Mouse (Mus musculus): ENCODE results near the gene Cacnb4. TPM values are rescaled to one million over a fixed set of nuclear protein-coding genes. Genes with fewer than 3 reads are reported as not detected.

The Cacnb4 gene
- polyA plus RNA-seq, 1 experiment from 2014 or later: 1.4 TPM

DNA sequence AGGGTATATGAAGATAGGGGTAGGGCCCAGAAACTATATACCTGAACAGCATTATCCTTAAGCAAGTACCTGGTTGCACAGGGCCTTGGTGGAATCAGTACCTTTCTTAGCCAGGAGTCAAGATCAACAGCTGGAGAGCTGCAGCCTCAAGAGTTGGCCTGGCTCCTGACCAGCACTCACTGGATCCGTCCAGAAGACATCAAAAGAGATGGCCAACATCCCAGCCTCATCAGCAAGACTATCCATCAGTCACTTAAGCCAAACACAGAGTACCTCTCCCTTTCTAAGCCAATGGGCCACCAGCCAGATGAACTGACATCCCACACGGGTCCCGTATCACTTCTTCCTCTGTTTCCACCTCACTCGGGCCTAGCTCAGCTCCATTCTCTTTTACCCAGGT, 140.1 kb downstream of the Cacnb4 start:
- no peaks in the 10 kb centered on the region for H3K4me1 ChIP-seq
- H3K27me3 ChIP-seq: no peaks in the 10 kb centered on the region
- H3K36me3 ChIP-seq: no peaks in the 10 kb centered on the region
- no peak overlapping the region for H3K9ac ChIP-seq
- no peak overlapping the region for H3K4me2 ChIP-seq (replicated peaks)
- H3K9me3 ChIP-seq: no peaks in the 10 kb centered on the region
- 88% methylated on average over 4 of the region's 4 CpGs for WGBS
- no peak overlapping the region for H3K4me3 ChIP-seq
- no peak overlapping the region for H3K27ac ChIP-seq
- no peak for ATAC-seq (ENCODE audit: insufficient number of reproducible peaks, insufficient read depth, low FRiP score, low TSS enrichment)

DNA sequence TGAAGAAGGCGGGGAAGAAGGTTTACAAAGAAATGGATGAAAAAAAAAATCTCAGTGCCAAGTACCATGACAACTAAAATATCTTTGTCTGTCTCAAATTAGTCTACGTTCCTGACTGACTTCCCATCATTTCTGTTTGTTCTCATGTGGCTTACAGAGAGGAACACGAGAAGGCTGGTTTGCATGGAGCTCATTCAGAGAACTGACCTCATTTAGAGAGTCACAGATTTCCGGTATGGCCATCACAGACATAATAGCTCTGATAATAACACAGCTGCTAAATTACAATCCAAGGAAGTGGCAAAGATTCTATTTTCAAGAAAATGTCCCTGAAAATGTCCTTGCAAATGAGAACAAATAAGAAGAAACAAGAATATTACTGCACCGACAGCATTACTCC, 142.9 kb downstream of the Cacnb4 start:
- H3K9ac ChIP-seq: no peak overlapping the region
- H3K27ac ChIP-seq: no peak overlapping the region
- H3K4me1 ChIP-seq: no peaks in the 10 kb centered on the region
- no peaks in the 10 kb centered on the region for H3K9me3 ChIP-seq
- H3K4me3 ChIP-seq: no peak overlapping the region
- no peaks in the 10 kb centered on the region for H3K36me3 ChIP-seq
- no peaks in the 10 kb centered on the region for H3K27me3 ChIP-seq
- H3K4me2 ChIP-seq (replicated peaks): no peak overlapping the region
- no peak for ATAC-seq (ENCODE audit: insufficient number of reproducible peaks, insufficient read depth, low FRiP score, low TSS enrichment)
- 66% methylated on average over 5 of the region's 5 CpGs for WGBS

DNA sequence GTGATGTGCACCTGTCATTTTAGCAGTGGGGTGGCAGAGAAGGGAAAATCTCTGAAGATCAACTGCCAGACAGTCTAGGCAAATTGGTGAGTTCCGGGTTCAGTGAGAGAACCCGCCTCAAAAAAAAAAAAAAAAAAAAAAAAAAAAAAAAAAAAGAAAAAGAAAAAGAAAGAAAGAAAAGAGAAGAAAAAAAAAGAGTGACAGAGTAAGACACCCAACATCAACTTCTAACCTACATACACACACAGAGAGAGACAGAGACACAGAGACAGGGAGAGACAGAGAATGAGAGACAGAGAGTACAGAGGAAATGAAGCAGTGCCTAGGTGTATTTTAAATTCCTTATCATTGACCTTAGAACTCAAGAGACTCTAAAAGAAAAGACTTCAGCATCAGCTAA, 146.1 kb downstream of the Cacnb4 start:
- no peak overlapping the region for H3K9ac ChIP-seq
- H3K27me3 ChIP-seq: no peaks in the 10 kb centered on the region
- ATAC-seq (ENCODE audit: insufficient number of reproducible peaks, insufficient read depth, low FRiP score, low TSS enrichment): no peak
- no peak overlapping the region for H3K4me3 ChIP-seq
- H3K36me3 ChIP-seq: no peaks in the 10 kb centered on the region
- no peaks in the 10 kb centered on the region for H3K9me3 ChIP-seq
- no peak overlapping the region for H3K4me2 ChIP-seq (replicated peaks)
- no peak overlapping the region for H3K27ac ChIP-seq
- H3K4me1 ChIP-seq: no peaks in the 10 kb centered on the region
- WGBS: 84% methylated on average over 2 of the region's 2 CpGs

DNA sequence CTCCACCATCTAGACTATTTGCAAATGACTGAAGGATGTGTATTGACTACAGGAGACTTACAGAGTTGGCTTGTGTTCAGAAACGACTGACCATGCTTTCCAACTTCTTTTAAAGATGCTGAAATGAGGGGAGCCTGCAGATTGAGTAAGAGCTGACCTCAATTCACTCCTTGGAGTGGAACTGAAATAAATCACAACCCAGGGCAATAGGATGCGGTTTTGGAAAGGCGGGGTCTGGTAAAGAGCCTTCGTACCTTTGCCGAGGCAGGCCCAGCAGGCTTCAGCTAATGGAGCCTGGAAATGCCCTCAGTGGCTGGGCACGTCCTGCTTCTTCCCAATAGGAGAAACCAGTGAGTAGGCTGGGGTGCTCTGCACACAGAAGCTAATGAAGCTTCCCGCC, 147.4 kb downstream of the Cacnb4 start:
- WGBS: 87% methylated on average over 7 of the region's 7 CpGs
- ATAC-seq (ENCODE audit: insufficient number of reproducible peaks, insufficient read depth, low FRiP score, low TSS enrichment): no peak

DNA sequence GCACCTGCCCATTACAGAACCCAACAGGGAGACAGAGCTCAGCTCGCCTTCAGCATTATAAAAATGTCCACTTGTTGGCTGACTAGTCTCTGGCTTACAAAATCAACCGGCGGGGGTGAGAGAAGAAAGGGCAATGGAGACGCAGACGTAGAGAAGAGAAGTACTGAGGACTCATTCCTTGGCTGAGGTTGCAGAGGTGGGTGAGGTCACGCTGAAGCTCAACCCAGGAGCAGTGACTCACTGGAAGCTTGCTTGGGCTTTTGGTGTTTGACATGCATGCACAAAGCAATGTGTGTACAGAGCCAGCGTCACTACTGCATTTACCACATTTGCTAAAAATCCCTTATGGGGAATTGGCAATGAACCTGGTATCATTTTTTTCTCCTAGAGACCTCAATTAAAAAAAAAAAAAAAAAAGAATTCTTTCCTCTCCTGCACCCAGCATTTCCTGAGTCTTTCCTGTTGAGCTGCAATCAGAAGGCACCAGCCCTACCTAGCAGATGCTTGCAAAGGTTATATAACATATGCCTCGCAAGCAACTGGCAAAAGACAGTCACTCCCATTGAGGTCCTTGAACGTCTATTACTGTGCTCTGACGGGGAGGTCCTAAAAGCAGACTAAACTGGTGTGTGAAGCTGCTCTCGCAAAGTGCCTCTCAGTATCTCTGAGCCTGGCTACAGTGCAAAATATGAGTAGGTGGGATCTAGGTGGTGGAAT, 150.6 kb downstream of the Cacnb4 start:
- Histone ChIP-seq H3K9me3 (no peaks in the 10 kb centered on the region), H3K4me2 (replicated peaks) (no peak overlapping the region), H3K4me3 (no peak overlapping the region), H3K27me3 (no peaks in the 10 kb centered on the region), H3K27ac (no peak overlapping the region), H3K36me3 (no peaks in the 10 kb centered on the region), H3K4me1 (no peaks in the 10 kb centered on the region), H3K9ac (no peak overlapping the region)
- WGBS: 84% methylated on average over 11 of the region's 11 CpGs
- ATAC-seq (ENCODE audit: insufficient number of reproducible peaks, insufficient read depth, low FRiP score, low TSS enrichment): no peak

More for the DNA sequence above, 147.4 kb downstream of the Cacnb4 start:
- no peak overlapping the region for H3K4me2 ChIP-seq (replicated peaks)
- H3K27me3 ChIP-seq: no peaks in the 10 kb centered on the region
- H3K4me3 ChIP-seq: no peak overlapping the region
- no peak overlapping the region for H3K27ac ChIP-seq
- H3K4me1 ChIP-seq: no peaks in the 10 kb centered on the region
- no peaks in the 10 kb centered on the region for H3K36me3 ChIP-seq
- H3K9ac ChIP-seq: no peak overlapping the region
- H3K9me3 ChIP-seq: no peaks in the 10 kb centered on the region

DNA sequence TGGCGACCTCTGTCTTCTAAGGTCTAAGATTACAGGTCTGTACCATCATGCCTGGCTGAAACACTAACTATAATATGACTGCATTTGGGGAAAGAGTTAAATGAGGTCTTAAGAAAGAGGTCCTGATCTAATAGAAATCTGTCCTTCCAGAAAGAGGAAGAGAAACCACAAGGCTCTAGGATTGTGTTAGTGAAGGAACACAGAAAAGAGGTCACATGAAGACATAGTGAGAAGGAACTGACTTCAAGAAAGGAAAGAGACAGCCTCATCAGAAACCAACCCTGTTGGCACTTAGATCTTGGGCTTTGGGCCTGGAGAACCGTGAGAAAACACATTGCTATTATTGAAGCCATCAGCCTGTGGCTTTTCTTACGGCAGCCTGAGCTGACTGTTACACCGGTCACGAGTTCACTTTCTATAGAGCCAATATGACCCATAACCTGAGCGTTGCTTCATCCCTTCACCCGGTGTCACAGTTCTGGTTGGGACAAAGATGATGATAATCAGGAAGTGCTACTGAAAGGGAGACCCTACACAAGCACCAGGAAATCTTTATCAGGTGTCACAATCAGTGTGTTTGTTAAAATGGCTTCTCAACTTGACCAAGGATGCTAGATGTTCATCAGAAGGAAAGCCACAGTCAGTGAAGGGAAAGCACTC, 153.4 kb downstream of the Cacnb4 start:
- Histone ChIP-seq H3K27ac (no peak overlapping the region), H3K4me3 (no peak overlapping the region), H3K4me1 (no peaks in the 10 kb centered on the region), H3K4me2 (replicated peaks) (no peak overlapping the region), H3K27me3 (no peaks in the 10 kb centered on the region), H3K9ac (no peak overlapping the region), H3K9me3 (no peaks in the 10 kb centered on the region), H3K36me3 (no peaks in the 10 kb centered on the region)
- no peak for ATAC-seq (ENCODE audit: insufficient number of reproducible peaks, insufficient read depth, low FRiP score, low TSS enrichment)
- 91% methylated on average over 7 of the region's 7 CpGs for WGBS

DNA sequence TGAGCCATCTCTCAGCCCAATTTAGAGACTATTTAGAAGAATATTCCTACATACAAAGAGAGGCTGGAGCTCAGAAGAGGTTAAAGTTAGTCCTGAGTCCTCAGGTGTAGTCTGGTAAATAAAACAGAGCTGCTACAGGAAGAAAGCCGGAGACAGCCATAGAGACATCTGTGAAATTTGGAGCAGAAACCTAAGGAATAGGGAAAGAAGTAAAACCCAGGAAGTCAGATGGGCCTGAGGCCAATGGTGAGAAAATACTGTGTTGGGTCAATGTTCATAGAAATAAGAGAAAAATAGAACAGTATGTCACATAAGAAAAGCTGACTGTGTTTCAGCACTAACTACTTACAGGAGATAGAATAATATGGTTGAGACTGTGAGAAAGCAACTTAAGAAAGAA, 155.6 kb downstream of the Cacnb4 start:
- H3K4me3 ChIP-seq: no peak overlapping the region
- no peak overlapping the region for H3K27ac ChIP-seq
- no peak overlapping the region for H3K4me2 ChIP-seq (replicated peaks)
- H3K27me3 ChIP-seq: no peaks in the 10 kb centered on the region
- H3K9me3 ChIP-seq: no peaks in the 10 kb centered on the region
- 76% methylated on average over 1 of the region's 1 CpGs for WGBS
- H3K4me1 ChIP-seq: no peaks in the 10 kb centered on the region
- no peaks in the 10 kb centered on the region for H3K36me3 ChIP-seq
- no peak overlapping the region for H3K9ac ChIP-seq
- no peak for ATAC-seq (ENCODE audit: insufficient number of reproducible peaks, insufficient read depth, low FRiP score, low TSS enrichment)

DNA sequence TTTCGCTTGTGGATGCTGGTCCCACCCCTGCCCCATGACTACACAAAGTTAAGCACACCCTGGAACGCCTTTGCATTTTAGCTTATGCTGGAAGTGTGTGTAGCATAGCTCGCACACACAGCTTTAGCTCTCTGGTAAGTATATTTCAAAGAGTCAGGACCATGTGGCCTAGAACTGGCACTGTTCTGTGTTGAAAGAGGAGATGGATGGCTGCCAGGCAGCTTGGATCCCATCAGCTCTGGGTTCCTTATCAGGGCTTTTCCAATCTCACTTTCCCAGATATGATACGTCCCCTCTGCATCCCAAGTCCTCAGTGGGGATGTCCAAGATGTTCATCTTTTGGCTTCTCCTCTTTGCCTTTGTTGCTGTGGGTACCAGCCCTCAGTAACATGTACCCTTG, 157.9 kb downstream of the Cacnb4 start:
- no peaks in the 10 kb centered on the region for H3K36me3 ChIP-seq
- no peaks in the 10 kb centered on the region for H3K4me1 ChIP-seq
- no peak for ATAC-seq (ENCODE audit: insufficient number of reproducible peaks, insufficient read depth, low FRiP score, low TSS enrichment)
- no peak overlapping the region for H3K9ac ChIP-seq
- H3K27ac ChIP-seq: no peak overlapping the region
- no peak overlapping the region for H3K4me2 ChIP-seq (replicated peaks)
- 87% methylated on average over 4 of the region's 4 CpGs for WGBS
- H3K27me3 ChIP-seq: no peaks in the 10 kb centered on the region
- no peaks in the 10 kb centered on the region for H3K9me3 ChIP-seq
- no peak overlapping the region for H3K4me3 ChIP-seq

DNA sequence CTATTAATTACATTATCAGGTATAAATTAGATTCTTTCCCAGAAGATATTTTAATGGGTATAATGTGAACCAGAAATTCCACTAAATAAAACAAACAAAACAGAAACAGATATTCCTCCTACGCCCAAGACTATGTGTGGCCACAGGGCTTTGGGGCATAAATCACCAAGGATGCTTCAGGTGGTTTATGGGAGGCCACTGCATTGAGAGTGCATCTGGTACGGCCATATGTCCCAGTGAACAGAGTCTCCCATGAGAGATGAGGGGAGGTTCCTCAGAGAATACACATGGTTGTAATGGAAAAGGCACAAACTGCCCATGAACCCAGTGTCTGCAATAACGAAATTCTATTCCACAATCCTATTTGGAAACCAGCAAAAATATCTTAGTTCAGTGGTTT, 160.1 kb downstream of the Cacnb4 start:
- no peaks in the 10 kb centered on the region; the same call in 1 of the 2 replicates for H3K4me1 ChIP-seq
- H3K36me3 ChIP-seq: no peaks in the 10 kb centered on the region
- H3K9ac ChIP-seq: no peak overlapping the region
- no peak overlapping the region for H3K27ac ChIP-seq
- ATAC-seq (ENCODE audit: insufficient number of reproducible peaks, insufficient read depth, low FRiP score, low TSS enrichment): no peak
- H3K4me3 ChIP-seq: no peak overlapping the region
- WGBS: 68% methylated on average over 3 of the region's 3 CpGs
- H3K9me3 ChIP-seq: no peaks in the 10 kb centered on the region
- no peak overlapping the region for H3K4me2 ChIP-seq (replicated peaks)
- H3K27me3 ChIP-seq: no peaks in the 10 kb centered on the region; the same call in 1 of the 2 replicates

DNA sequence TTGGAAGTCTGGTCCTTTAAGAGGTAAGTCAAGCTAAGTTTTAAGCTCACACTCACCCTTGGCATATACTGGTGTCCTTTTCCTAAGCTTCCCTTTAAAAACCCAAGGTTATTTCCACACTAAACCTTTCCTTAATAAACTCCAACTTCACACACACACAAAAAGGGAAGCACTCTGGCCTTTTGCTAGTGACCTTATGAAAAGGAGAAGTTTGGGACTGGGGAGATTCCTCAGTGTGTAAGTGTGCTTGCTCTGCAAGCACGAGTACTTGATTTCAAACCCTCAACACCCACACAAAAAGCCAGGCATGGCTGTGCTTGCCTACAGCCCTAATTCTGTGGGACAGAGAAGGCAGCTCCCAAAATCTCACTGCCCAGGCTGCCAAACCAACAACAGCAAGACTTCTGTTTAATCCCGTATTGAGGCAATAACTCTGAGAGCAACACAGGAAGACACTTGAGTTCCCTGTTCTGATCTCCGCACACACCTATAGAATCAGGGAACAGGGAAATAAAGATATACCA, 163.7 kb downstream of the Cacnb4 start:
- Histone ChIP-seq H3K27me3 (no peaks in the 10 kb centered on the region; the same call in 1 of the 2 replicates), H3K4me1 (no peaks in the 10 kb centered on the region; the same call in 1 of the 2 replicates), H3K36me3 (no peaks in the 10 kb centered on the region), H3K4me2 (replicated peaks) (no peak overlapping the region), H3K4me3 (no peak overlapping the region), H3K27ac (no peak overlapping the region), H3K9me3 (no peaks in the 10 kb centered on the region), H3K9ac (no peak overlapping the region)
- 62% methylated on average over 3 of the region's 3 CpGs for WGBS
- no peak for ATAC-seq (ENCODE audit: insufficient number of reproducible peaks, insufficient read depth, low FRiP score, low TSS enrichment)

DNA sequence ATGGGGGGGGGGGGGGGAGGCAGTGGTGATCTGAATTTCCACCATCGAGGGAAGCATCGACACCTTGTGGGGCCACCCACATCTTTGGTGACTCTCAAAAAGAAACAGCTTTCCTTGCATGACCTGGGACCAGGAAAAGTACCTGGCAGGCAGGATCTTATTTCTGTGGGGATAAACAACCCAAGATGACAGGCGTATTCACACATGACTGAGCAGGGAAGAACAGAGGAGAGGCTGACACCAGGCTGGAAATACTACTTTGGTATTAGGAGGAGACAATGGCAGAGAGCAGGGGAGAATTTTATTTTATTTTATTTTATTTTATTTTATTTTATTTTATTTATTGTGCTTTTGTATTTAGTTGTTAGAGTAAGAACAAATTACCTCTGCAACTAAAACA, 164.4 kb downstream of the Cacnb4 start:
- no peak for ATAC-seq (ENCODE audit: insufficient number of reproducible peaks, insufficient read depth, low FRiP score, low TSS enrichment)
- H3K9me3 ChIP-seq: no peaks in the 10 kb centered on the region
- no peaks in the 10 kb centered on the region for H3K36me3 ChIP-seq
- no peaks in the 10 kb centered on the region; the same call in 1 of the 2 replicates for H3K27me3 ChIP-seq
- H3K9ac ChIP-seq: no peak overlapping the region
- no peak overlapping the region for H3K4me3 ChIP-seq
- no peak overlapping the region for H3K27ac ChIP-seq
- H3K4me2 ChIP-seq (replicated peaks): 0 out of 2 replicates have a peak overlapping the region, but pooled peaks have one; percentile 1
- no peaks in the 10 kb centered on the region; the same call in 1 of the 2 replicates for H3K4me1 ChIP-seq
- WGBS: 31% methylated on average over 3 of the region's 3 CpGs

DNA sequence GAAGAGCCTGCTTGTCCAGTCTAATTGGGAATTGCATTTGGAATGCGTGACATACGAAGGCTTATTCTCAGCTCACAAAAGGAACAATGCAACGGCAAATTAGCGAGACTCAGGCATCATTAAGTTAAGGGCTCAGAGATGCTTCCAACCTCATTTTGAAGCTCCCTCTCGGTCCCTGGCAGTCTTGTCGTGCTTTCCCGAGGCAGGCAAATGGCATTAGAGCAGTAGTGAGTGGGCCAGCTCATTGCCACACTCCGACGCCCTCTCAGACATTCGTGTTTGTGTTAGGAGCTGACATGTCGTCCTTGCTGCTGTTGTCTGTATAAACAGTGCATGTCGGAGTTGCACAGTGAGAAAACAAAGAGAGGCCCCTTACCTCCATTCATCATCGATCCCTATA, 164.8 kb downstream of the Cacnb4 start:
- 34% methylated on average over 13 of the region's 13 CpGs for WGBS
- Histone ChIP-seq H3K27me3 (no peaks in the 10 kb centered on the region; the same call in 1 of the 2 replicates), H3K4me1 (no peaks in the 10 kb centered on the region; the same call in 1 of the 2 replicates), H3K4me2 (replicated peaks) (0 out of 2 replicates have a peak overlapping the region, but pooled peaks have one; percentile 1), H3K9me3 (no peaks in the 10 kb centered on the region), H3K4me3 (no peak overlapping the region), H3K9ac (no peak overlapping the region), H3K36me3 (no peaks in the 10 kb centered on the region), H3K27ac (no peak overlapping the region)
- ATAC-seq (ENCODE audit: insufficient number of reproducible peaks, insufficient read depth, low FRiP score, low TSS enrichment): no peak

Measured in embryonic facial prominence, embryonic 12.5 days (tissue).